Mouse (Mus musculus) layer of hippocampus, adult 6 months (tissue): ENCODE data around the gene Gm3269. TPM values are rescaled to one million over a fixed set of nuclear protein-coding genes. Genes with fewer than 3 reads are reported as not detected.

Experiments used
- long read RNA-seq, 2 experiments: library from polyadenylated mRNA; unstranded; transcript quantifications; one replicate each; pipeline ENCODE4 v2.0.0; 2019 to 2020
- polyA plus RNA-seq: library from polyadenylated mRNA; unstranded; fragments of <200 nt; fragmentation: Nextera tagmentation; gene quantifications from 2 replicates; pipeline ENCODE4 v1.2.3, GENCODE M21; 2021

Gm3269 gene
- not detected in 2 replicates for polyA plus RNA-seq
- long read RNA-seq, experiment 1, result 0 reads
- long read RNA-seq, experiment 2, result 0 reads

GRCm38 (mm10) chr14:4837806-4838205 is at the start of gene Gm3269:
Gene Gm3269, plus strand, starts transcription at chr14:4838106.

GRCm38 (mm10) chr14:4855299-4855980 is 17.5 kb downstream of the Gm3269 start, which contains the start of gene Gm3264:
Gene Gm3264, plus strand, starts transcription at chr14:4855576.

GRCm38 (mm10) chr14:4892116-4892515 is 54.2 kb downstream of the Gm3269 start, which contains the start of gene Gm3278:
Gene Gm3278, plus strand, starts transcription at chr14:4892416.

Other genes starting within 250 kb of the Gm3269 start
- not detected in 2 replicates for gene Gm8159, start 205.8 kb upstream of the Gm3269 start, polyA plus RNA-seq
- 0.25 and 0.34 TPM in 2 replicates for gene Gm3239, start 173.9 kb upstream of the Gm3269 start, polyA plus RNA-seq
- not detected in 2 replicates for gene Gm7876, start 128.9 kb upstream of the Gm3269 start, polyA plus RNA-seq
- 0.21 and 0.45 TPM in 2 replicates for gene Gm3252, start 111.3 kb upstream of the Gm3269 start, polyA plus RNA-seq
- gene Gm9602, start 61.8 kb upstream of the Gm3269 start, polyA plus RNA-seq, result not detected in 2 replicates
- 0.21 TPM in 1 of 2 replicates, not detected in the other for gene Gm3264, start 17.5 kb downstream of the Gm3269 start, polyA plus RNA-seq
- not detected in 2 replicates for gene Gm3278, start 54.3 kb downstream of the Gm3269 start, polyA plus RNA-seq
- not detected in 2 replicates for gene Gm8297, start 145.8 kb downstream of the Gm3269 start, polyA plus RNA-seq
- gene Gm3298, start 177.8 kb downstream of the Gm3269 start, polyA plus RNA-seq, result not detected in 2 replicates
- gene 4930555G01Rik, start 212.5 kb downstream of the Gm3269 start, polyA plus RNA-seq, result not detected in 2 replicates
- gene Gm8281, start 232.9 kb downstream of the Gm3269 start, polyA plus RNA-seq, result 2.8 and 3.0 TPM in 2 replicates